Mouse (Mus musculus): ENCODE data around the gene Rergl. TPM values are rescaled to one million over a fixed set of nuclear protein-coding genes. Genes with fewer than 3 reads are reported as not detected.

Gene Rergl
- polyA plus RNA-seq (2015; fragmentation: Nextera tagmentation; extraction: Ambion mirVana) = not detected in 2 replicates

DNA sequence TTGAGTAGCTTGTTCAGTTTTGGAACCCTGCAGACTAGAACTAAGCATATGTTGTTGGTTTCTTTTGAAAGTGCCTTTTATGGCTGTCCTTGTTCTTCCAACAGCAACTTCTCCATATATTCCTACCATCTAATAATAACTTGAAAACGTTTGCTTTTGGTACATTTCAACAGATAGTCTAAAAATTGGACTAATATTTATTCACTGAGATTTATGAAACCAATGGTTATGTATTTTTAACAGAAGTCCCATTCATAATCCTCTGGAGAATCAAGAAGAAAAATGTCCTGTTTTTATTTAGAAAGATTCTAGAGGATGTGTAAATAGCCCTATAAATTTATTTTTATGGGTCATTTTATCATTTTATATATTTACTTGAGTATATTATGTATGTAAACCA is at the start of gene Rergl:
Rergl (minus strand) TSS at position 101 of the 400 bp plus-strand sequence.
- ATAC-seq (ENCODE audit: low FRiP score, low read depth) = no peak
- Histone ChIP-seq H3K27ac (no peak within 1 kb of the TSS), H3K36me3 (no peaks in the 10 kb centered on the region), H3K4me3 (no peak within 1 kb of the TSS), H3K9me3 (no peaks in the 10 kb centered on the region), H3K27me3 (no peaks in the 10 kb centered on the region), H3K9ac (no peak within 1 kb of the TSS), H3K4me2 (replicated peaks) (no peak within 1 kb of the TSS), H3K4me1 (no peaks in the 10 kb centered on the region)
- WGBS = 35% methylated on average over 1 of the region's 1 CpGs

DNA sequence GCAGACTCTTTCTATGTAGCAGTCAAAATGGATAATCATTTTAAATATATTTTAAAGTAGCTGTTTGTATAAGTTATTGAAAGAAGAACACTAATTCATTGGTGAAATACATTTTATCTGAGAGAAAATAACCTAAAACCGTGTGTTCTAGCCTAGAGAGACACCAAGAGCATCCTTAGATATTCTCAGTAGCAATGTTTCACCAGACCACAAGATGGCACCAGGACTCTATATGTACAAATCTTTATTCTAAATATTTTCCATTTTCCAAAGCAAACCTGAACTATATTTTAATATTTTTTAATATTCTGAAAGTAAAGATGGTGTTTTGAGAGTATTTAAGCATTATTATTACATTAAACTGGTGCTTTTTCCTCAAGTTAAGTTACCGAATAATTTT is 36.7 kb upstream of the Rergl start:
- H3K9ac ChIP-seq = no peak overlapping the region
- WGBS = 59% methylated on average over 2 of the region's 2 CpGs
- H3K27ac ChIP-seq = no peak overlapping the region
- no peaks in the 10 kb centered on the region for H3K27me3 ChIP-seq
- ATAC-seq (ENCODE audit: low FRiP score, low read depth) = no peak
- H3K4me3 ChIP-seq = no peak overlapping the region
- no peaks in the 10 kb centered on the region for H3K4me1 ChIP-seq
- H3K4me2 ChIP-seq (replicated peaks) = no peak overlapping the region
- H3K36me3 ChIP-seq = no peaks in the 10 kb centered on the region
- no peaks in the 10 kb centered on the region for H3K9me3 ChIP-seq

DNA sequence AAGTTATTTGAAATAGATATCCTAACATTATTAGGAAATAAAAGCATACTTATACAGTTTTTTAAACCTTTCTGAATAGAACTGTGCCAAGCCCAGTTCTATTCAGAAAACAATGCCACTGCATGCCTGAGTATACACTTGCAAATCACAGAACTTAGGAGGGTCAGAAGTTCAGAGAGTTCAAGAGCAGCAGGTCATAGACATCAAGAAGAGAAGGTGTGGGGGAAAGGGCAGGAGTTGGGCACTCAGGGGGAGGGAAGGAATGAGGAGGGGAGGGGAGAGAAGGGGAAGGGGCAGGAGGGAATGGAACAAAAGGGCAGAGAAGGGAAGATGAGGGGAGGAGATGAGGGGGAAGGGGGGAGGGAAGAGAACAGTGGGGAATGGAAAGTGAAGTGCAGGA is 23.6 kb upstream of the Rergl start:
- H3K9me3 ChIP-seq = no peaks in the 10 kb centered on the region
- no peak overlapping the region for H3K27ac ChIP-seq
- H3K4me3 ChIP-seq = no peak overlapping the region
- no peak for ATAC-seq (ENCODE audit: low FRiP score, low read depth)
- no peaks in the 10 kb centered on the region for H3K36me3 ChIP-seq
- no peaks in the 10 kb centered on the region for H3K4me1 ChIP-seq
- H3K4me2 ChIP-seq (replicated peaks) = no peak overlapping the region
- H3K27me3 ChIP-seq = no peaks in the 10 kb centered on the region
- no peak overlapping the region for H3K9ac ChIP-seq

DNA sequence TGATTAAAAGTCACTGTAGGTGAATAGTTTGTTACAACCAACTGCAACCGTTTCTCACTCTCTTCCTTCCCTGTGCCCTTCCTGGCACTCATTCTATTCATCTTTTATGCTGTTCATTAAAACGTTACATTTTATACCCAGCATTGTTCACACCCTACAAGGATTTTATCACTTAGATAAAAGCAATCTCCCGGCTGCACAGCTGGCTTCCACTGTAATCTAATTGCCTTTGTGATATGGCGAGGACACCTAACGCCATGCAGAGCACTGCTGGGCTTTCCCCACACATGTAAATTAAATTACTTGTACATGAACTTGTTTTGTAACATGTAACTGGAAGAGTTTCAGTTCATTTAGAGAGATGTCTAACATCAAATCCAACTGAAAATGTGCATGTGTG is 22.5 kb upstream of the Rergl start:
- Histone ChIP-seq H3K4me3 (no peak overlapping the region), H3K9ac (no peak overlapping the region), H3K27me3 (no peaks in the 10 kb centered on the region), H3K9me3 (no peaks in the 10 kb centered on the region), H3K27ac (no peak overlapping the region), H3K4me2 (replicated peaks) (no peak overlapping the region), H3K36me3 (no peaks in the 10 kb centered on the region), H3K4me1 (no peaks in the 10 kb centered on the region)
- 50% methylated on average over 5 of the region's 5 CpGs for WGBS
- no peak for ATAC-seq (ENCODE audit: low FRiP score, low read depth)

DNA sequence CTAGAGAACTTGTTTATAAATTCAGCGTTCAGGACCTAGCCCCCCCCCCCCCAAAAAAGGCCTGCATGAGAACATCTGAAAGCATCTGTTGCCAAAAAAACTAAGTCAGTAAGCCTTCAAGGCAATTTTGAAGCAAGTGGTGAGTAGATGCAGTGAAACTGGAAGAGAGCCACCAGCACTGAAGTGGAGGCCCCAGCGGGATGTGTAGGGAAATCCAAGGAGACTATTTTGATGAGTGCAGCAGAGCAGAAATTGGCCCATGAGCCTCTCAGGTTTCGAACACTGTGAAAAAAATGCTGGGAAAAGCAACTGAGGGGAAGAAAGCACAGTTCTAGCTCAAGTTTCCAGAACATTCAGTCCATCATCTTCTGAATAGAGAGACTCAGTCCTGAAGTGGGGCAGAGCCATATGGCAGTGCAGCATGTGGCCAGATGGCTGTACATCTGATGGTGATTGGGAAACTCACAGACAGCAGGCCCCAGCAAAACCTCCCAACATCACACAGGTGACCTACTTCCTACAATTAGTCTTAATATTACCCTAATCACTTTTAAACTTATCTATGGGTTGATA is 13.2 kb upstream of the Rergl start:
- Histone ChIP-seq H3K36me3 (no peaks in the 10 kb centered on the region), H3K27me3 (no peaks in the 10 kb centered on the region), H3K9ac (no peak overlapping the region), H3K4me1 (no peaks in the 10 kb centered on the region), H3K9me3 (no peaks in the 10 kb centered on the region), H3K4me3 (no peak overlapping the region), H3K27ac (no peak overlapping the region), H3K4me2 (replicated peaks) (no peak overlapping the region)
- 80% methylated on average over 3 of the region's 3 CpGs for WGBS
- no peak for ATAC-seq (ENCODE audit: low FRiP score, low read depth)

DNA sequence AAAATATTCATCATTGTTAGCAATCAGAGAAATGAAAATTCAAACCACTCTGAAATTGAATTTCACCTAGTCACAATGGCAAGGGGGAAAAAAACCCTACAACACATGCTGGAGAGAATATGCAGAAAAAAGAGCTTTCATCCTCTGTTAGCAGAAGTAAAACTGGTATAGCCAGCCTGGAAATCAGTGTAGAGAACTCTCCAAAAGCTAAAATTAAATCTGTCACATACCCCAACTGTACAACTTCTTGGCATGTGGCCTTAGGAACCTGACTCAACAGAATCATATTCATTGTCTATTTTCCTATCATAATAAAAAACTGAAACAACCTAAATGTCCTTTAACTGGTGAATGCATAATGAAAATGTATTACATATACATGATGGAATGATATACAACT is 22.0 kb downstream of the Rergl start:
- H3K36me3 ChIP-seq = no peaks in the 10 kb centered on the region
- no peaks in the 10 kb centered on the region for H3K4me1 ChIP-seq
- no peak overlapping the region for H3K4me3 ChIP-seq
- H3K9ac ChIP-seq = no peak overlapping the region
- ATAC-seq (ENCODE audit: low FRiP score, low read depth) = no peak
- H3K27me3 ChIP-seq = no peaks in the 10 kb centered on the region
- H3K27ac ChIP-seq = no peak overlapping the region
- H3K4me2 ChIP-seq (replicated peaks) = no peak overlapping the region
- H3K9me3 ChIP-seq = no peaks in the 10 kb centered on the region

DNA sequence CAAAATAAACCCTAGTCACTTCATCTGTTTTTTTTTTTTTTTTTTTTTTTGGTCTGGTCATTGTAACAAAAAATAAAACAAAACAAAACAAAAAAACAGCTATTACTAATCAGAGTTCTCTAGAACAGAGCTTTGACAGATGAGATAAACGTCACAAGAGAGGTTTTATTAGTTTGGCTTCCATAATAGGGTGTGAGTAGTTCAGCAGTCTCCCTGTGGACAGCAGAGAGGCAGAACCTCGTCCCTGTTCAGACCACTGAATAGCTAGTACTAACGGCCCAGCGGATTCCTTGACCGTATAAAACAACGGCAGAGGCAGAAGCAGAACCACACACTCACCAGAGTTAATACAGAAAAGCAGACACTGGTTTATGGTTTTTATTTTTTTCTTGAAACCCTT is 36.8 kb downstream of the Rergl start:
- Histone ChIP-seq H3K27ac (no peak overlapping the region), H3K9me3 (no peaks in the 10 kb centered on the region), H3K36me3 (no peaks in the 10 kb centered on the region), H3K4me1 (no peaks in the 10 kb centered on the region), H3K27me3 (no peaks in the 10 kb centered on the region), H3K4me2 (replicated peaks) (no peak overlapping the region), H3K4me3 (no peak overlapping the region), H3K9ac (no peak overlapping the region)
- WGBS = 54% methylated on average over 6 of the region's 6 CpGs
- no peak for ATAC-seq (ENCODE audit: low FRiP score, low read depth)

DNA sequence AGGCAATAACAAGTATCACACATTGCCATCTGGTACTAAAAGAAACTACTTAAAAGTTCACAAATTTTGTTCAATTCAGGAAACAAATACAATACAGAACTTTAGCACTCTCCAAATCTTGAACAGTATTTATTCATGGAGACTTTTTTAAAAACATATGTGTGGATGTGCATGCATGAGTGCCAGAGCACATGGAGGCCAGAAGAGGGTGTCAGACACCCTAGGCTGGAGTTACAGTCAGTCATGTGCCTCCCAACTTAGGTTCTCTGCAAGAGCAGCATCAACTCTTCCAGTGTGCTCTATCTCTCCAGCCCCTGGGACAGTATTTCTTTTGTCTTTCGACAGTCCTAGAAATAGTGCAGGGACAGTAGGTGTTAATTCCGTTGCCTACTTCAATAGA is 37.5 kb downstream of the Rergl start:
- Histone ChIP-seq H3K4me3 (no peak overlapping the region), H3K27ac (no peak overlapping the region)
- 84% methylated on average over 2 of the region's 2 CpGs for WGBS

DNA sequence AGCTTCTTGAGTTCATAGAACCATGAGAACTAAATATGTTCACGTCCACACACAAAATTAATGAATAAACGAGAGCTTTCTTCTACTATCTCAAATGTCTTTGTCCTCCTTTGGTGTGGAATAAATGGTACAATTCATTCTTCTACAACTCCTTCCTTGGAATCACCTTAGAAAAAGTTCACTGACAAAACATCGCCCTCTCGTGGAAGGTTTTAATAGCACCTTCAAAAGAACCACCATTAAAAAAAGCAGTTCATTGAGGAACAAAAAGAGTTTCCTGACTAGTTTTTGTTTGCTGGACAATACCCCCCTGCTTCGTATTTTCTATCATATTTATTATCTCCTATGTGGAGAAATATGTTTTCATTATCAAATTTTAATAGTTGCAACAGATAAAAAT is 40.7 kb downstream of the Rergl start:
- no peak for ATAC-seq (ENCODE audit: low FRiP score, low read depth)
- H3K4me2 ChIP-seq (replicated peaks) = no peak overlapping the region
- H3K27me3 ChIP-seq = no peaks in the 10 kb centered on the region
- H3K36me3 ChIP-seq = no peaks in the 10 kb centered on the region
- WGBS = 37% methylated on average over 5 of the region's 5 CpGs
- no peaks in the 10 kb centered on the region for H3K9me3 ChIP-seq
- H3K9ac ChIP-seq = no peak overlapping the region
- no peaks in the 10 kb centered on the region for H3K4me1 ChIP-seq
- no peak overlapping the region for H3K4me3 ChIP-seq
- H3K27ac ChIP-seq = no peak overlapping the region

More for the DNA sequence above, 37.5 kb downstream of the Rergl start:
- no peaks in the 10 kb centered on the region for H3K36me3 ChIP-seq
- H3K4me2 ChIP-seq (replicated peaks) = no peak overlapping the region
- ATAC-seq (ENCODE audit: low FRiP score, low read depth) = no peak
- no peaks in the 10 kb centered on the region for H3K4me1 ChIP-seq
- H3K9me3 ChIP-seq = no peaks in the 10 kb centered on the region
- H3K27me3 ChIP-seq = no peaks in the 10 kb centered on the region
- no peak overlapping the region for H3K9ac ChIP-seq

DNA sequence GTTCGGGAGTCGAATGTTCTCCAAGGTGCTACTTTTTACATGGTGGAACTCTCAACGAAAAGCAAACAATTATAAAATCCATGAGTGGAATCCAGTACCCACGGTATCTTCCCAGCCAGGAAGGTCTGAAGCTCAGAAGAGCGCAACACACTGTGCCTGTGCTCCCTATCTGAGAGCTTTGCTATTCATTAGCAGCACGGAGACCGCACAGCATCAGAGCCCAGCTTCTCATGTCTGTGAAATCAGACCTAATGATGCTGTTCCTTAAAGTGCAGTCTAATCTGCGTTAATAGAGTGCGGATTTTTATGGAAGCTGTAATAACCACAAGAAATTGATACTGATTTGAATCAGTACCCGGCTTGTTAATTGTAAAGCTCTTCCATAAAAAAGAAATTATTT is 41.3 kb downstream of the Rergl start:
- Histone ChIP-seq H3K9ac (no peak overlapping the region), H3K36me3 (no peaks in the 10 kb centered on the region), H3K4me1 (no peaks in the 10 kb centered on the region), H3K4me2 (replicated peaks) (no peak overlapping the region), H3K4me3 (no peak overlapping the region), H3K9me3 (no peaks in the 10 kb centered on the region), H3K27ac (no peak overlapping the region), H3K27me3 (no peaks in the 10 kb centered on the region)
- WGBS = 74% methylated on average over 10 of the region's 10 CpGs
- no peak for ATAC-seq (ENCODE audit: low FRiP score, low read depth)

DNA sequence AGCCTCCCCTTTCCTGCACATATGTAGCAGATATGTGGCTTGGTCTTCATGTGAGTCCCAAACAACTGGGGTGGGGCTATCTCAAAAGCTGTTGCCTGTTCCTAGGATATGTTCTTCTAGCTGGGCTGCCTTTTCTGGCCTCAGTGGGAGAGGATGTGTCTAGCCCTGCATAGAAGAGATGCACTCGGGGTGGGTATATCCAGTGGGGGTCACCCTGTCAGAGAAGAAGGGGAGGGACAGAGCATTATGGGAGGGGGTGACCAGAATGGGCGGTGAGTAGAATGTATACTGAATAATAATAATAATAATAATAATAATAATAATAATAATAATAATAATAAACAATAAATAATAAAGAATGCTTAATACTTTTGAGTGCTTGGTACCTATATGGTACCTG is 57.8 kb downstream of the Rergl start:
- WGBS = 88% methylated on average over 2 of the region's 2 CpGs

More for the DNA sequence above, 57.8 kb downstream of the Rergl start:
- ATAC-seq (ENCODE audit: low FRiP score, low read depth) = no peak
- H3K9me3 ChIP-seq = no peaks in the 10 kb centered on the region
- no peaks in the 10 kb centered on the region for H3K27me3 ChIP-seq
- no peak overlapping the region for H3K27ac ChIP-seq
- no peaks in the 10 kb centered on the region for H3K36me3 ChIP-seq
- no peaks in the 10 kb centered on the region for H3K4me1 ChIP-seq
- H3K4me3 ChIP-seq = no peak overlapping the region
- no peak overlapping the region for H3K9ac ChIP-seq
- H3K4me2 ChIP-seq (replicated peaks) = no peak overlapping the region
